Mouse (Mus musculus) natural killer cell, adult 2 months (primary cell): ENCODE measurements around the gene Sfxn1.
A peak's percentile ranks its signal among the peaks of the same experiment; 100 is the strongest.

ENCODE experiments used
- DNase-seq, 2 experiments: peaks; one replicate each; pipeline ENCODE4 v3.0.0; 2022; ENCODE audit warnings: low spot score in 2 of 2

Gene Sfxn1

GRCm38 (mm10) chr13:54071606-54072331 lies at the start of gene Sfxn1:
Gene Sfxn1, plus strand, starts transcription at chr13:54071869.
- peak; percentile 54 to 72 for DNase-seq

DNA sequence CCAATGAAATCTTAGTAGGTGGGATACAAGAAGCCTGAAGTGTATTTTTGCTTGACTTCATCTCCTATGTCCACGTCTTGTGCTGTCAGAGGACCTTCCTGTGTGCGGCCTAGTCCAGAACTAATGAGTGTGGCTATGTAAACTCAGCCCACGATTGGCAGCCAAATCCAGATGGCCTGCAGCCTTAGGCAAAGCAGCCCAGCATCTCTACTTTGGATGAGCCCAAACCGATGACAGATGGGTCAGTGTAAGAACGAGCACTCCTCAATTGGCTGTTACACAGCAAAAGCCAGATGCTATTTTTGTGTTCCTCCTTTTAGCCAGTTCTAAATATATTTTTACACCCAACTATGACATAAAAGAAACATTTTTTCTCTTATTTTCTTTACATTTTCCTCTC lies 48.4 kb upstream of the Sfxn1 start:
- DNase-seq = no peak

DNA sequence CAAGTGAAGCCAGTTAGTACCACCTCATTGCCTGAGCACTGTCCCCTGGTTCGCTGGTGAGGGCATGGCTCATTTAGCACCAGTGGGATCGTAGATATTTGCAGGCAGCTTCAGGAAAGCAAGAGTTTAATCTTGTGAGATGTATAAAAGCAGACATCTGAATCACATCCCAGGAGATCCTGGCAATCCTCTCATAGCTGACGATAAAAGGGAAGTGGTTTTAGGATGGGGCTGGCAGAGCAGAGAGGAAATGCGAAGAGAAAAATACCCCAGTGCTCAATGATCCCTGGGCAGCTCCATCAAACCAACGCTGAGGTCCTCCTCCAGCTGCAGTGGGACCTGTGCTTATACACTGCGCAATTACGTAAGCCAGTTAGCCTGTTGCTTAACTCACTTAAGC lies 44.6 kb upstream of the Sfxn1 start:
- no peak for DNase-seq

DNA sequence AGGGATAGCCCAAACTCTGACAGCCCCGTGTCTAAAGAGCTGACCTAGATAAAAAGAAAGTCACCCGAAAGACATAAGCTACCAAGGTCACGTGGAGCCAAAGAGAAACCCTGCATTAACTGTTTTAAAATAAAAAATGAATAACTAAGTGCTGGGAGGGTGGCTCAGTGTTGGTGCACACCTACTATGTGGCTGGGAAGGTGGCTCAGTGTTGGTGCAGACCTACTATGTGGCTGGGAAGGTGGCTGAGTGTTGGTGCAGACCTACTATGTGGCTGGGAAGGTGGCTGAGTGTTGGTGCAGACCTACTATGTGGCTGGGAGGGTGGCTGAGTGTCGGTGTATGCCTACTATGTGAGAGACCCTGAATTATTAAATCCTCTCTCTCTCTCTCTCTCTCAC lies 38.0 kb upstream of the Sfxn1 start:
- no peak for DNase-seq

DNA sequence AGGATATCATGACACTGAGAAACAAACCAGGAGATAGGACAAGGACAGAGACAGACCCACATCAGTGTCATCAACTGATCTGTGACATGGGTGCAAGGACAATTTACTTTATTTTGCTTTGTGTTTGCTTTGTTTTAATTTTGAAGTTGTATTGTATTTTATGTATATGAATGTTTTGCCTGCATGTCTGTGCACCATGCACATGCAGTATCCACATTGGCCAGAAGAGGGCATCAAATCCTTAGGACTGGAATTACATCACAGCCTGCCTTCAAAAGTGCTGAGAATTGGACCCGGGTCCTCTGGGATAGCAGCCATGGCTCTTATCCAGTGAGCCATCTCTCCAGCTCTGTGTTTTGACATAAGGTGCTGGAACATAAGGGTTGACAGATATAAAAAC lies 36.1 kb upstream of the Sfxn1 start:
- no peak for DNase-seq

DNA sequence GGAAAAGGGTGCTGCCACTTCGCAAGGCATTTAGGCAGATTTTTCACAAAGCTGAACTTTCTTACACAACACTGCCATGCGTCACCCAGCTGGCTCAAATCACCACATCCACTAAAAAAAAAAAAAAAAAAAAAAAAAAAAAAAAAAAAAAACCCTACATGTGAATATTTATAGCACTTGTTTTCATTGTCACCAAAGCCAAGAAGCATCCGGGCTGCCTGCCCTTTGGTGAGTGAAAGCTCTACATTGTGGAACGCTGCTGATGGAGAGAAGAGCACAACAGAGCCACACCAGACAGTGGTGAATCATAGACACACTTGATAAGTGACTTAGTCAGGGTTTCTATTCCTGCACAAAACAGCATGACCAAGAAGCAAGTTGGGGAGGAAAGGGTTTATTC lies 33.7 kb upstream of the Sfxn1 start:
- no peak for DNase-seq

DNA sequence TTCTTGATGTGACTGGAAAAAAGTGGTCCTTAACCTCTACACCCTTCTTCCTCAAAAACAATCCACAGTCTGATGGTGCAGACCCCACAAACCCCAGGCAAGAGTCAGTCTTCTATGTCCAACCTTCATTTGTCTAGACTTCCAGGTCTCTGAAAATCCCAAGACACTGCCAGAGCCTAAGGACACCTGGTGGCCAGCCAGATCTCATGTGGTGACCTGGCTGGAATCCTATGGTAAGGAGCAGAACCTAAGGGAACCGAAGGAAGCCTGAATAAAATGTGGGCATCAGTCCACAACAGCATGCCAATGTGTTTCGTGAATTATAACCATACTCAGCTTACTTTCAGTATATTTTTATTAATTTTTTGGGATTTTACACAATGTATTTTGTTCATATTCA lies 31.4 kb upstream of the Sfxn1 start:
- no peak for DNase-seq

- no peak for DNase-seq
These were observed 22.9 kb upstream of the Sfxn1 start for GRCm38 (mm10) chr13:54048679-54049352.

DNA sequence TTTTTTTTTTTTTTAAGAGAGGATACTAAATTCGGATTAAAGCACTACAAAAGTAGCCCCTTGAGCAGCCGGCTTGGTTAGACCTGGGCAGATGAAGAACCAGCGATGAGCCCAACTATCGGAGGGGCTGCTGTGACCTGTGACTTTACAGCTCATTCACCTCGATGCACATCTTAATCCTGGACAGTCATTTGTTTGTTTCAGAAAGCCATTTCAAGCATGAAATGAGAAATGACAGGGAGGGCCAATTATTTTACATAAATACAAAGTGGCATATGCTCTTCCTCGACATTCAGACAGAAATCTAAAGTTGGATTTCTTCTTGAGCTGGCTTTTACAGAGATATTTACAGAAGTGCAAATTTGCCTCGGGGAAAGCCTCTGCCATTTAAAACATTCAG lies 20.0 kb upstream of the Sfxn1 start:
- no peak for DNase-seq

DNA sequence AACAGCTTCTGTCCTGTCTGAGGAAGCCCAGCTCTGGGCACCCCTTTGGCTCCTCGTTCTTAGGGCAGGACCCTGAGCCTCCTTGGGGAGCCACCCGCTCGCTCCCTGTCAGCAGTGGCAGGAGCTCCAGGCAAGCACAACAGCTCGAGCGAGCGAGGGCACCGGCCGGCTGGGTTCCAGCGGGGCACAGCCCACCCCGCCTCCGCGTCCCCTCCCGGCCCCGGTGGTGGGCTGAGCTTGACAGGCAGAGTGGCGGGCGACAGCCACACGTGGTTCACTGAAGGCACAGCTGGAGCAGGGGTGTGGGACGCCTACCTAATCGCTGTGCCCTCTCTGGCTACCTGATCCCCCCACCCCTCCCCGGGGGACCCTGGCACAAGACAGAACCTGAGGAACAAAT lies 16.7 kb upstream of the Sfxn1 start:
- DNase-seq = peak in 1 of 2 experiments; percentile 16

- DNase-seq = peak; percentile 34 to 73
These were observed 16.2 kb upstream of the Sfxn1 start, which contains the start of gene Drd1 for GRCm38 (mm10) chr13:54055448-54055861. Gene Drd1, minus strand, starts transcription at chr13:54055705.

DNA sequence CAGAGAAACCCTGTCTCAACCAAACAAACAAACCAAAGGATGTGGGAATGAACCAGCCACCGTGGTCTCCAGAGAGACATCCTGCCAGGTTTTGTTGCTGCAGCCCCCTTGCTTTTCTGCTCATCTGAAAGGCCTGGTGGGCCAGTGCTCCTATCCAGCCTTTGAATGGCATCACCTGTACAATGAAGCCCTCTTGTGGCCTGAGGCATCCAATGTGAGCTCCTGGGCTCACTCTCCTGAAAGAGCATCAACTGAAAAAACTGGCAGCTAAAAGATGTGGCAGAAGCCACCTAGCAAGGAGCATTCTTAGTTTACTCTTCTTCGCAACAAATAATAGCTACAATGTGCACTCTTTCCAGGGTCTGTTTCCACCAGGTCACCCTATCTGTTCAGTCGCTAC lies 9.6 kb upstream of the Sfxn1 start:
- no peak for DNase-seq

DNA sequence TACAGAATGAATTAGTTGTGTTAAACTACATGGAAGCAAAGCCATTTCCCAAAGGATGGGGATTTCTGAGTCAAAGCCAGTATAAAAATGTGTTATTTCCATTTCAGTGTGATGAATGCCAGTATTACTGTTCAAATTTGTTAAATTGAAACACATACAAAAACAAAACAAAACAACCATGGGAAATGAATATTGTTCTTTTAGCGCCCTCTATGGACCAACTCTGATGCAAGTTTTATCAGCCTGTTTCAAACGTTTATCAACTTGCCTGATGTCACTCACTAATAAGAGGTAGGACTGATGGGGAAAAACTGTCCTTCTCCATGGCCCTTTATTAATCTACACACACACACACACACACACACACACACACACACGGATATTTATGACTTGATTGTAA lies 8.4 kb upstream of the Sfxn1 start:
- DNase-seq = no peak

DNA sequence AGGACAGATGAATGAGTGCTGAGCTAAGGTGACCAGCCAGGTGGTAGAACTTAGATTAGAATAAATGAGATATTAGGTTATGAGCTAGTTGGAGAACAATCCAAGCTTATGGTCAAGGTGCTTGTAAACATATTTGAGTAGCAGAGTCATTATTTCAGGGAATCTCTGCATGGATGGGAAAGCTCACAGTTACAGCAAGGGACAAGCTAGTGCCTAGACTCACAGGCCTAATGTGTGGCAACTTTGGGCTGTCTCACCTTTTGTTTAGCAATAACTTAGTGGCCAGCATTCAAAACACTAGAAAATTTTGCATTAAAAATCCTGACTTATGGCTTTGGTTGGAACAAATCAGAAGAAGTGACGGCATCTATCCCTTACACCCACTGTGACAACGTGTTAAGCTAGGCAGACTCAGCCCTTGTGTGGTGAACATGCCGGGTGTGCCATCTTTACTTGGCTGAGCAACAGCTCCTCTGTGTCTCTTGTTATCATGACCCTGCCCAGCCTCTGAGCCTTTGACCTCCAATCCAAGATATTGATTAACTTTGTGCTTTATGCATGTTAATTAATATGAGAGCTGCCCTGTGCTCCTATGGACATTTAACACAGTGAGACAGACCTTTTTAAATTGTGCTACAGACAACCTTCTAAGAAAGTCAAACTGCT lies 5.5 kb upstream of the Sfxn1 start:
- no peak for DNase-seq

- no peak for DNase-seq
These were observed 4.0 kb upstream of the Sfxn1 start for GRCm38 (mm10) chr13:54067617-54068166.

GRCm38 (mm10) chr13:54071011-54071410 lies 658 bp upstream of the Sfxn1 start:
- DNase-seq = no peak

- DNase-seq = no peak
These were observed 923 bp downstream of the Sfxn1 start for GRCm38 (mm10) chr13:54072526-54073057.

GRCm38 (mm10) chr13:54073066-54073465 lies 1.4 kb downstream of the Sfxn1 start:
- no peak for DNase-seq

- peak; percentile 37 to 63 for DNase-seq
These were observed 1.8 kb downstream of the Sfxn1 start for GRCm38 (mm10) chr13:54073491-54073890.

- no peak for DNase-seq
These were observed 3.7 kb downstream of the Sfxn1 start for GRCm38 (mm10) chr13:54075416-54075815.

DNA sequence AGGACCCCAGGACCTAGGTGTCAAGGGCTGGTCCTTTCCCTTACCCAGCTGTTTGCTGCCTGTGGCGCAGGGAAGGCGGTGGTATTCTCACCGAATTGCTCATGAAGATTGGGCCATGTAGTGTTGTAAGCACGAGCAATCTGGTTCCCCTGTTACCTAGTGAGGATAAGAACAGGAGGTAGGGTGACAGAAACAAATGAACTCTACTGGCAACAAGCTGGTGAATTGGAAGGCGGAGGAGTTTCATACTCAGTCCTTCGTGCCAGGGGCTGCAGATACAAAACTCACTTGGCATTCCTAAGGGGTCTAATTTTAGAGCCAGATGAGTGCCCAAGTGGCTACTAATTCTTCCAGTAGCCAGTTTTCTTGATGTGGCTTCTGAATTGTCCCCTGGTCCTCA lies 4.4 kb downstream of the Sfxn1 start:
- no peak for DNase-seq

GRCm38 (mm10) chr13:54076762-54077460 lies 5.2 kb downstream of the Sfxn1 start:
- DNase-seq = no peak
